Mouse (Mus musculus): ENCODE data around the gene Klre1. TPM values are rescaled to one million over a fixed set of nuclear protein-coding genes. Genes with fewer than 3 reads are reported as not detected.
"Not testable (repeated sequence)": the region's sequence is repeated elsewhere in the genome, so short reads cannot be mapped to it uniquely, and the experiment has no call there.

Gene Klre1
- polyA plus RNA-seq, 2 experiments from 2014 or later: not detected

- no peak for ATAC-seq
Measured at GRCm38 (mm10) chr6:129591508-129591907, 13.8 kb downstream of the Klre1 start, which contains the start of gene Klrd1. TSS of gene Klrd1 (plus strand) at chr6:129591782.

DNA sequence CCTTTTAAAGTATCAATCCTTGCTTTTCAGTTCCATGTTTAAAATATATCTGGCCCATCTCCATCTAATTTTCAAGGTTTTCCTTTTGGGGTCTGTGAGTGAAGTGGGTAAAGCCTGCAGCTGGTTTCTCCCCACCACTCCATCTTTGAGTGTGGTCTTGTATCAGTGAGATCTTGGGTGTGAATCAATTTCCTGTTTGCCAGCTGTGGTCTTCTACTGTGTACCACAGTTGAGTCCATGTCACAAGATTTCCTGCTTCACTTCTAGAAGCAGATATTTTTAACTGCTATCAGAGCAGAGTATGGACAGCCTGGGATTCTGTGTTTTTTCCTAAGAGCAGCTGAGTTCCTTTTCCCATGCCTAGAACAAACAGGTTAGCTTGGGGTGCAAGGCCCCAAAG lies 30.7 kb downstream of the Klre1 start:
- ATAC-seq: peak; percentile 76

- no peak for ATAC-seq
Measured at GRCm38 (mm10) chr6:129623735-129624134, 46.0 kb downstream of the Klre1 start, which contains the start of gene Klrk1. TSS of gene Klrk1 (minus strand) at chr6:129623864.

GRCm38 (mm10) chr6:129631046-129631445 lies 53.3 kb downstream of the Klre1 start:
- not testable (repeated sequence) for ATAC-seq

Other genes with a start within 250 kb of the Klre1 start
- gene 4922502D21Rik, start 246.1 kb upstream of the Klre1 start, polyA plus RNA-seq (2017; shearing (Covaris generic)): not detected
- under 1 TPM; 0.44 to 0.61 TPM for gene Clec12a, start 235.2 kb upstream of the Klre1 start, polyA plus RNA-seq (2017; shearing (Covaris generic))
- gene Clec12b, start 192.0 kb upstream of the Klre1 start, polyA plus RNA-seq (2017; shearing (Covaris generic)): not detected
- under 1 TPM in 1 of 2 experiments, not detected in 1; 0.71 TPM for gene Clec1b, start 180.6 kb upstream of the Klre1 start, polyA plus RNA-seq (2017; shearing (Covaris generic))
- gene Clec9a, start 169.0 kb upstream of the Klre1 start, polyA plus RNA-seq (2017; shearing (Covaris generic)): not detected
- not detected for gene Clec1a, start 125.9 kb upstream of the Klre1 start, polyA plus RNA-seq (2017; shearing (Covaris generic))
- gene Olr1, start 70.7 kb upstream of the Klre1 start, polyA plus RNA-seq (2017; shearing (Covaris generic)): under 1 TPM in 1 of 2 experiments, not detected in 1; 0.12 TPM
- not detected for gene Tmem52b, start 65.3 kb upstream of the Klre1 start, polyA plus RNA-seq (2017; shearing (Covaris generic))
- 1 to 10 TPM; 4.5 to 8.8 TPM for gene Gabarapl1, start 44.7 kb upstream of the Klre1 start, polyA plus RNA-seq (2017; shearing (Covaris generic))
- gene Klrd1, start 13.9 kb downstream of the Klre1 start, polyA plus RNA-seq (2017; shearing (Covaris generic)): under 1 TPM in 1 of 2 experiments, not detected in 1; 0.70 TPM
- 1 to 10 TPM in 1 of 2 experiments, under 1 TPM in 1; 0.41 to 1.2 TPM for gene Klrk1, start 46.0 kb downstream of the Klre1 start, polyA plus RNA-seq (2017; shearing (Covaris generic))
- not detected for gene Klrc3, start 65.4 kb downstream of the Klre1 start, polyA plus RNA-seq (2017; shearing (Covaris generic))
- gene Klrc2, start 82.8 kb downstream of the Klre1 start, polyA plus RNA-seq (2017; shearing (Covaris generic)): under 1 TPM in 1 of 2 experiments, not detected in 1; 0.20 TPM
- gene Klrc1, start 101.1 kb downstream of the Klre1 start, polyA plus RNA-seq (2017; shearing (Covaris generic)): under 1 TPM in 1 of 2 experiments, not detected in 1; 0.82 TPM
- not detected for gene Klri1, start 139.2 kb downstream of the Klre1 start, polyA plus RNA-seq (2017; shearing (Covaris generic))
- gene Klri2, start 162.6 kb downstream of the Klre1 start, polyA plus RNA-seq (2017; shearing (Covaris generic)): not detected
- gene Gm156, start 206.4 kb downstream of the Klre1 start, polyA plus RNA-seq (2017; shearing (Covaris generic)): not detected